Mouse (Mus musculus) liver, adult 2 months (tissue): ENCODE measurements around the gene Med22. TPM values are rescaled to one million over a fixed set of nuclear protein-coding genes. Genes with fewer than 3 reads are reported as not detected.

Source experiments
- DNase-seq: peaks from one replicate; pipeline ENCODE4 v3.0.0-alpha.2; 2011; ENCODE audit warnings: low read depth, low spot score; ENCODE audit errors: extremely low read depth
- H3K27ac ChIP-seq: fragments of 200-500 bp; replicated peaks from 2 replicates; pipeline ENCODE4 v1.5.1; 2012; ENCODE audit warnings: low read depth, mild to moderate bottlenecking, control low read depth, inconsistent platforms, low read length; ENCODE audit not compliant: insufficient read depth
- H3K27me3 ChIP-seq: fragments of 200-500 bp; 2 replicates; pipeline ENCODE4 v1.6.1; 2012; ENCODE audit warnings: mild to moderate bottlenecking, moderate library complexity, low read length, inconsistent platforms; ENCODE audit not compliant: control insufficient read depth, insufficient read depth
- H3K36me3 ChIP-seq: fragments of 200-500 bp; 2 replicates; pipeline ENCODE4 v1.6.1; 2012; ENCODE audit warnings: low read length, inconsistent platforms; ENCODE audit not compliant: control insufficient read depth, insufficient read depth
- H3K4me1 ChIP-seq: fragments of 200-500 bp; 2 replicates; pipeline ENCODE4 v1.6.1; 2011; ENCODE audit warnings: low read length; ENCODE audit not compliant: control insufficient read depth, insufficient read depth
- H3K4me3 ChIP-seq: fragments of 200-500 bp; 2 replicates; pipeline ENCODE4 v1.5.1; 2011; ENCODE audit warnings: low read depth, mild to moderate bottlenecking, control low read depth, low read length, moderate library complexity; ENCODE audit not compliant: insufficient read depth
- H3K79me2 ChIP-seq: fragments of 200-500 bp; 2 replicates; pipeline ENCODE4 v1.6.1; 2012; ENCODE audit warnings: inconsistent platforms, mild to moderate bottlenecking, low read length, moderate library complexity; ENCODE audit not compliant: control insufficient read depth, insufficient read depth
- H3K9ac ChIP-seq: fragments of 200-500 bp; 2 replicates; pipeline ENCODE4 v1.6.1; 2012; ENCODE audit warnings: low read depth, mild to moderate bottlenecking, control low read depth, inconsistent platforms, low read length
- CTCF ChIP-seq: fragments of 200-500 bp; IDR thresholded peaks from 2 replicates; pipeline ENCODE4 v1.5.1; 2011; ENCODE audit warnings: low read depth, low read length, control low read depth
- POLR2A ChIP-seq: fragments of 200-500 bp; IDR thresholded peaks from 2 replicates; pipeline ENCODE4 v1.6.1; 2011; ENCODE audit warnings: low read length, control low read depth; ENCODE audit not compliant: insufficient read depth; ENCODE audit errors: extremely low read depth
- WGBS: fragments of 180-500 bp; shearing (Covaris S2); methylation state at CpG from one replicate; pipeline ENCODE4 v1.1.7; 2018; 5-methylcytosine and 5-hydroxymethylcytosine counted together
- polyA plus RNA-seq: library from polyadenylated mRNA; depleted of rRNA; stranded (reverse); fragments of >200 nt; gene quantifications from 2 replicates; pipeline ENCODE4 v1.2.3, GENCODE M21; 2012
- total RNA-seq: library from RNA; depleted of rRNA; stranded (reverse); fragments of >200 nt; gene quantifications from 2 replicates; pipeline ENCODE4 v1.2.3, GENCODE M21; 2014

The Med22 gene
- total and polyA plus RNA-seq, 2 experiments = 12.9 to 26.4 TPM

DNA sequence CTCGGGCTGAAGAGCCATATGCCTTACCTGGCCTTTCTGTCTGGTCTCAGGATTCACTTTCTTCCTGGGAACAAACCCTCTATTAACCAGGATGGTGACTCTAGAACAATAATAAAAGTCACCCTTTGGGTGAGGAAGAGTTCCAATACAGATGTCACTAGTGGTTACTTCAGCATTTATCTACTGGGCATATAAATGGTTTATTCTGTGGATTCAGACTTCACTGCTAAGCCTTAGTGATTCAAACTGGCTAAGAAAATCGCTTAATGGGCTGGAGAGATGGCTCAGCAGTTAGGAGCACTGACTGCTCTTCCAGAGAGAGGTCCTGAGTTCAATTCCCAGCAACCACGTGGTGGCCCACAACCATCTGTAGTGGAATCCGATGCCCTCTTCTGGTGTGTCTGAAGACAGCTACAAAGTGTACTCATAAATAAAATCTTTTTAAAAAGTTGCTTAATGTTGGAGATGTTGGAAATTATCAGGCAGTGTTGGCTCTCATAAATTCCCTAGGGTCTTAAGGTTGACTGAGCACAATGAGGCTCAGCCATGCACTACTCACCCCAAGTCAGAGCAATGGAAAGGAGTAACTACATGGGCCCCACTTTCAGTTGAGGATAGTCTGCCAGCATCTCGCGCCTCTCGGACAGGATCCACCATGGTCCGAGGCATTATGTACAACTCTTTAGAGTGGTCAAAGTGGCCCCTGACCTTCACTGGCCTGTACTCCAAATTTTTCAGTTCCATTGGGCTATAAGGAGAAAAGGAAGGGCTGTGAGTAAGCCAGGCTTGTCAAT is 3.9 kb upstream of the Med22 start:
- Histone ChIP-seq H3K27ac (no peak overlapping the region), H3K4me3 (no peak overlapping the region), H3K9ac (no peak overlapping the region), H3K79me2 (peaks cover 18% of the 10 kb centered on the region), H3K27me3 (no peaks in the 10 kb centered on the region), H3K36me3 (peaks cover 28% of the 10 kb centered on the region), H3K4me1 (peaks cover 29% of the 10 kb centered on the region)
- no peak for DNase-seq
- TF ChIP-seq CTCF (no peak), POLR2A (no peak)
- 63% methylated on average over 8 of the region's 8 CpGs for WGBS

- no peak overlapping the region for H3K27ac ChIP-seq
- TF ChIP-seq POLR2A (no peak), CTCF (no peak)
- peaks cover 20% of the 10 kb centered on the region for H3K36me3 ChIP-seq
- H3K4me1 ChIP-seq = peaks cover 35% of the 10 kb centered on the region
- H3K79me2 ChIP-seq = peaks cover 25% of the 10 kb centered on the region
- WGBS = 85% methylated on average over 17 of the region's 17 CpGs
- no peaks in the 10 kb centered on the region for H3K27me3 ChIP-seq
- H3K9ac ChIP-seq = no peak overlapping the region
- DNase-seq = no peak
- no peak overlapping the region for H3K4me3 ChIP-seq
Measured at GRCm38 (mm10) chr2:26913416-26914147, 3.1 kb upstream of the Med22 start.

DNA sequence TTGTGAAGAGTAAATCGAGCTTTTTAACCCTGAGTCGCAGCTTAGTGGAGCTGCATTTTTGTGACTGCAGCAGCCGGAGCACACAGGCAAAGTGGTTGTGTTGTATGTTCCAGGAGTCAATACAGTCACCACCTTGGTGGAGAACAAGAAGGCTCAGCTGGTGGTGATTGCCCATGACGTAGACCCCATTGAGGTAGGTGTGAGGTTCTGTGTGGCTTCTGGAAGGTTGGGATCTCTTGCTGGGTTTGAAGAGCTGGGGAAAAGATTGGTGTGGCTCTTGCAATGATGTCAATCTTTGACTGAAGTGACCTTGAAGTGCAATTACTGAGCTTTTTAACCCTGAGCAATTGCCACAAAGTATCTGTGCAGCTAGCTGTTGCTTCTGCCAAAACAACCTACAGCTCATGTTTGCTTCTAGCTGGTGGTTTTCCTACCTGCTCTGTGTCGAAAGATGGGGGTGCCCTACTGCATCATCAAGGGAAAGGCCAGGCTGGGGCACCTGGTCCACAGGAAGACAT is 1.8 kb upstream of the Med22 start:
- no peak for DNase-seq
- no peak for TF ChIP-seq POLR2A
- TF ChIP-seq CTCF = no peak
- peak overlapping the region; percentile 94 for H3K9ac ChIP-seq
- no peaks in the 10 kb centered on the region for H3K27me3 ChIP-seq
- H3K4me3 ChIP-seq = no peak overlapping the region
- peaks cover 23% of the 10 kb centered on the region for H3K79me2 ChIP-seq
- WGBS = 57% methylated on average over 5 of the region's 5 CpGs
- H3K27ac ChIP-seq = no peak overlapping the region
- peaks cover 20% of the 10 kb centered on the region for H3K36me3 ChIP-seq
- peaks cover 27% of the 10 kb centered on the region for H3K4me1 ChIP-seq

DNA sequence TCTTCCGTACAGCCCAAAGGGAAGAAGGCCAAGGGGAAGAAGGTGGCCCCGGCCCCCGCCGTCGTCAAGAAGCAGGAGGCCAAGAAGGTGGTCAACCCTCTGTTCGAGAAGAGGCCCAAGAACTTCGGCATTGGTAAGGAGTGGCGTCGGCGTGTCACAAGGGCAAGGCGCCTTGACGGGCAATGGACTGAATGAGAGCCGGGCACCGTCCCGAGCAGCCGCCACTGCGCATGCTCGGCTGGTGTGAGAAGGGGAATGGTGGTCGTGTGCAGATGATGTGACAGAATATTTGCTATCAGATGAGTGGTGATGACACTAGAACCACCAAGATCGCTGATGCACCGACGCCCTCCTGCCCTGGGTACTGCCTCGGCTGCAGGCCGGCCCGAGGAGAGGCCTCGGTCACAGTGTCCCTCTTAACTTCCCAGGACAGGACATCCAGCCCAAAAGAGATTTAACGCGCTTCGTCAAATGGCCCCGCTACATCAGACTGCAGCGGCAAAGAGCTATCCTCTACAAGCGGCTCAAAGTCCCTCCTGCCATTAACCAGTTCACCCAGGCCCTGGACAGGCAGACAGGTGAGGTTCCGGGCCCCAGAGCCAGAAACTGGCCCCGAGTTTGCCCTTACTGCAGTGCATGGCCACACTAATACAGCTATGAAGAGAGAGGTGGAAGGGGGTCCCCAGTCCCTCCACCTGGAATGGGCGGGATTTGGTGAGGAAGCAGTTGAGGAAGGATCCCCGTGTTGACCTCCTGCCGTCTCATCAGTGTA is 703 bp upstream of the Med22 start:
- H3K36me3 ChIP-seq = peaks cover 20% of the 10 kb centered on the region
- under 1% methylated on average over 37 of the region's 37 CpGs for WGBS
- peaks cover 23% of the 10 kb centered on the region for H3K79me2 ChIP-seq
- H3K9ac ChIP-seq = peak overlapping the region; percentile 94
- H3K4me1 ChIP-seq = peaks cover 21% of the 10 kb centered on the region
- no peaks in the 10 kb centered on the region for H3K27me3 ChIP-seq
- TF ChIP-seq POLR2A (no peak), CTCF (no peak)
- DNase-seq = no peak
- H3K27ac ChIP-seq = peak overlapping the region; percentile 55
- peak overlapping the region; percentile 96 for H3K4me3 ChIP-seq

DNA sequence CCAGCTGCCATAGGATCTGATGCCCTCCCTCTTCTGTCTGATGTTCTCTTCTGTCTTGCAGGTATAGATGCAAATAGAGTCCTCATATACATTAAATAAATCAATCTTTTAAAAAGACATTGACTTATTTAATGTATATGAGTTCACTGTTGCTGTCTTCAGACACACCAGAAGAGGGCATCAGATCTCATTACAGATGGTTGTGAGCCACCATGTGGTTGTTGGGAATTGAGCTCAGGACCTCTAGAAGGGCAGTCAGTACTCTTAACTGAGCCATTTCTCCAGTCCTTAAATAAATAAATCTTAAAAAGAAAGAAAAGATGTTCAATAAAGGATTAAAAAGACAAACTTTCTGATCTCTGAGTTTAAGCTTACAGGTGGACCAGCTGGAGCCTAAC is 1.1 kb downstream of the Med22 start:
- peaks cover 20% of the 10 kb centered on the region for H3K36me3 ChIP-seq
- H3K9ac ChIP-seq = peak overlapping the region; percentile 74
- no peaks in the 10 kb centered on the region for H3K27me3 ChIP-seq
- DNase-seq = no peak
- TF ChIP-seq POLR2A (no peak), CTCF (no peak)
- peaks cover 23% of the 10 kb centered on the region for H3K79me2 ChIP-seq
- peak overlapping the region; percentile 76 for H3K4me3 ChIP-seq
- H3K4me1 ChIP-seq = peaks cover 17% of the 10 kb centered on the region
- peak overlapping the region; percentile 78 for H3K27ac ChIP-seq
